Mouse (Mus musculus): Measurements from ENCODE around the gene Lifr.

DNA sequence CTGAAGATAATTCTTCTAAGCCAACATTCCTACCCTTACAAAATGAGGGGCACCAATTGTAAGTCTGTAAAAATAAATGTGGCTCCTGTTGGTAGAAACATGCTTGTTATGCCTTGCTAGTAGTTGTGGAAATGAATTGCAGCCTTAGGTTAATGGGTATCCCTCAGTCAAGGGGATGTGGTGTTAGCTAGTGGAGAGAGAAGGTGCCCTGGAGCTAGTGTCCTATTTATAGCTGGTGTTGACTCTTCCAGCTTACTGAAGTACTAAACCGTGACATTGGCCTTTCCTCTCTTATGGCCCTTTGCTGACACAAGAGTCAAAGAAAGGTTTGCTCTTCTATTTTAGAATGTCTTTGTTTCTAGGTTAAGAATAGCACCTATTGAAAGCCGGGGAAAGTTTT lies 29.9 kb upstream of the Lifr start:
- TF ChIP-seq CTCF (conservative IDR thresholded peaks at IDR 0.05; ENCODE audit: low read length) (no peak), POU5F1 (IDR thresholded peaks at IDR 0.05; ENCODE audit: borderline replicate concordance, low read length) (no peak)
